Mouse (Mus musculus): Measurements from ENCODE around the gene Mrm1. TPM values are rescaled to one million over a fixed set of nuclear protein-coding genes. Genes with fewer than 3 reads are reported as not detected.

The Mrm1 gene
- 29.4 TPM for polyA plus RNA-seq (2015; fragmentation: Illumina TruSeq; extraction: RNeasy Lipid Tissue Mini Kit (QIAGEN cat#74804); ENCODE audit: low read depth, low replicate concordance)

DNA sequence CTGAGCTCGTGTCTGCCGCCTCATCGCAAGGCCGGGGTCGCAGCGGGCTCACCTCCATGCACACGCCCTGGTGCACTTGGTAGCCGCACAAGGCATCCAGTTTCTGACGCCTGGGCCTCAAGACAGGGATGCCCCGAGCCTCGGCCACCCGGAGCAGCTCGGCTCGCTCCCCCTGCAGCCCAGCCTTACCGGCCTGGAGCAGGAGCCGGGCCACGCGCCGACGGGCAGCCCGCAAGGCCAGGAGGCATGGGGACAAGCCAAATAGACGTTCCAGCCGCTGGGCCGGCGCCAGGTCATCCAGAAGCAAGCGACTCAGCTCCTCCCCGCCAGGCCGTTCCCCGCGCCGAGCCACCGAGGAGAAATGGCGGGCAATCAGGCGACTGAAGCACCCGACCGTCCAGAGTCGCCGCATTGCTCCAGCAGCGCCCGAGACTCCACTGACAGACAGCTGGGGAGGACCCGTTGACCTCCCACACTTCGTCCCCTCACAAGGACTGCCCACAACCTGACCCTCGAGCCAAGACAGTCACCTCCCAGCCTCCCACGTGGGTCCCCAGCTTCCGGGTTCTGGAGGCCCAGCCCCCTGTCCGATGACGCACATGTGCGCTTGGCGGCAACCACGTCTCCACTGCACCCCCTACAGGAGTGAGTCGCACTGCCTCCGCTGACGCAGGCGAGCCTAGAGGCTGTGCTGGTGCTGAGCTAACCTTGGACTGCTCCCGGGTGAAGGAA is at the start of gene Mrm1:
Gene Mrm1, minus strand, starts transcription at position 555 of the 732 bp plus-strand sequence.

DNA sequence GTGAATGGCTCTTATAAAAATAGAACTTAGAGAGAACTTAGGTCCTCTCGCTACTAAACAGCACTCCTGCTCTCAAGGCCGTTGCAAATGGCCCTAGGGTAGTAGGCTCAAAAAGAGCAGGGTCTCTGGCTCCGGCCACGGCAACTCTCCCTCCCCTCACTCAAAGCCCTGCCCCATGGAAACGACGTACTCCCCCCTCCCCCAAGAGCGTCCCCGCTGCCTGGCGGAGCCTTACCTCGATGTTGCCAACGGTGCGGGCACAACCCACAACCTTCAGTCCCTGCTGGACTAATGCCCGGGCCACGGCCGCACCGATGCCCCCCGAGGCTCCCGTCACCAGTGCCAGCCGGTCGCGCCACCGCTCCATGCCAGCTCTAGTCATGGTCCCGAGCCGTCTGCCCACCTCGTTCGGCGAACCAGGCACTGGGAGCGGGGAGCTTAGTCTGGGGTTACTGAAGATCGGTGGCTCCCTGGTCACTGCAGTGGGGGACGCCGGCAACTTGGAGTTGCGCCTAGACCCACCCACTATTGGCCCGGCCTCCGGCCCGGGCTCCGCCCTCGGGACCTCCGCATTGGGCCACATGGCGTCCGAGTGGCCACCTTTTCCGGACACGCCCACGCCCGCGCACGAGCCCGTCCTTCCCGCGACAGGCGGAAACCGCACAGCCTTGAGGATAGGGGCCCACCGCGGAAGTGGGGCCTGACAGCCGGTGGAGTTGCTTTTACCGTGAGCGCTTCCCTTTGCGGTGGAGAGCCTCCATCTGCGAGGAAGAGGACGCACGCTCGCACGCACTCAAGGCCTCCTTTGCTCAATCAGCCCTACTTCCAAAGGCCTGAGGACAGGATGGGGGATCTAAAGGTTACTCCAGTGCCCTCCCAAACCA is 9.4 kb upstream of the Mrm1 start, which contains the start of gene Dhrs11:
Gene Dhrs11, minus strand, starts transcription at position 479 of the 884 bp plus-strand sequence.

Other genes with a start within 250 kb of the Mrm1 start
- gene Dhrs11, start 9.5 kb upstream of the Mrm1 start, polyA plus RNA-seq (2015; fragmentation: Illumina TruSeq; extraction: RNeasy Lipid Tissue Mini Kit (QIAGEN cat#74804); ENCODE audit: low read depth, low replicate concordance) = 10.5 TPM
- 86.4 TPM for gene Ggnbp2, start 51.3 kb upstream of the Mrm1 start, polyA plus RNA-seq (2015; fragmentation: Illumina TruSeq; extraction: RNeasy Lipid Tissue Mini Kit (QIAGEN cat#74804); ENCODE audit: low read depth, low replicate concordance)
- 6.1 TPM for gene Myo19, start 60.6 kb upstream of the Mrm1 start, polyA plus RNA-seq (2015; fragmentation: Illumina TruSeq; extraction: RNeasy Lipid Tissue Mini Kit (QIAGEN cat#74804); ENCODE audit: low read depth, low replicate concordance)
- gene Pigw, start 60.8 kb upstream of the Mrm1 start, polyA plus RNA-seq (2015; fragmentation: Illumina TruSeq; extraction: RNeasy Lipid Tissue Mini Kit (QIAGEN cat#74804); ENCODE audit: low read depth, low replicate concordance) = 5.2 TPM
- gene Znhit3, start 96.9 kb upstream of the Mrm1 start, polyA plus RNA-seq (2015; fragmentation: Illumina TruSeq; extraction: RNeasy Lipid Tissue Mini Kit (QIAGEN cat#74804); ENCODE audit: low read depth, low replicate concordance) = 71.5 TPM
- 85.0 TPM for gene Car4, start 138.3 kb upstream of the Mrm1 start, polyA plus RNA-seq (2015; fragmentation: Illumina TruSeq; extraction: RNeasy Lipid Tissue Mini Kit (QIAGEN cat#74804); ENCODE audit: low read depth, low replicate concordance)

All from brain, adult 10 weeks (tissue).